Mouse (Mus musculus): Measurements from ENCODE around the gene Ksr1. TPM values are rescaled to one million over a fixed set of nuclear protein-coding genes. Genes with fewer than 3 reads are reported as not detected.

Ksr1 gene
- polyA plus RNA-seq, 1 experiment = 55.3 TPM

- no peak for DNase-seq (ENCODE audit: low read depth, low spot score)
- WGBS = 93% methylated on average over 8 of the region's 8 CpGs
These were observed 169.3 kb downstream of the Ksr1 start for GRCm38 (mm10) chr11:78976731-78977510.

GRCm38 (mm10) chr11:78973381-78974150, 172.6 kb downstream of the Ksr1 start:
- WGBS = 68% methylated on average over 17 of the region's 17 CpGs
- no peak for DNase-seq (ENCODE audit: low read depth, low spot score)

GRCm38 (mm10) chr11:78972811-78973351, 173.3 kb downstream of the Ksr1 start:
- no peak for DNase-seq (ENCODE audit: low read depth, low spot score)
- WGBS = 32% methylated on average over 8 of the region's 8 CpGs

GRCm38 (mm10) chr11:78972328-78972727, 173.9 kb downstream of the Ksr1 start:
- WGBS = 16% methylated on average over 6 of the region's 6 CpGs
- DNase-seq (ENCODE audit: low read depth, low spot score) = no peak

DNA sequence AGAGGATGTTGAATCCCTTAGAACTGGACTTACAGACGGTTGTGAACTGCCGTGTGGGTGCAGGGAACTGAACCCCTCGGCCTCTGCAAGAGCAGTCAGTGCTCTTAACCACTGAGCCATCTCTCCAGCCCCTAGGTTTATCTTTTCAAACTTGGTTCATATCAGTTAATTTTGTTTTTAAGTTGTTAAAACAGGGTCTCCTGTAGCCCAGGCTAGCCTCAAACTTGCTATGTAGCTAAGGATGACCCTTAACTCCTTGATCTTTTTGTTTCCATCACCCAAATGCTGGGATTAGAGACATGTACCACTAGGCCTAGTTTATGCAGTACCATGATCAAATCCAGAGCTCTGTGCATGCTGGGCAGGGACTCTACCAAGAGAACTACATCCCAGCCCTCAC, 174.5 kb downstream of the Ksr1 start:
- DNase-seq (ENCODE audit: low read depth, low spot score) = no peak
- WGBS = 87% methylated on average over 3 of the region's 3 CpGs

GRCm38 (mm10) chr11:78971096-78971495, 175.1 kb downstream of the Ksr1 start:
- 87% methylated on average over 8 of the region's 8 CpGs for WGBS
- DNase-seq (ENCODE audit: low read depth, low spot score) = no peak

DNA sequence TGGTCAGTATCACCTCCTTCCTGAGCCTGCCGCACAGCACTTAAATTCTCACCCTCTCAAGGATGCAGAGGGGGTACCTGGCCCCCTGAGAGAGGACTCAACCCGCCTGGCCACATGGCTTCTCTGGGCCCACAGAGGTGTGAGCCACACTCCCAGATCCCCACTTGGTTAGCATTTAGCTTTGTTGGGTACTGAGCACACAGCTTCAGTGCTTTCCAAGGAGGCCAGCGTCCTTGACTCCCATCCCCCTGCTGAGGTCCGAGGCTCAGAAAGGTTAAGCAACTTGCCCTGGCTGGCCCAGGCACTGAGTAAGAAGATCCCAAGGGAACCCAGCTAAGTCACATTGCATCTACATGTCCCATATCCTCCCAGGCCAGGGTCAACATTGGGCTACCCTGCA, 178.1 kb downstream of the Ksr1 start:
- WGBS = 87% methylated on average over 4 of the region's 4 CpGs
- DNase-seq (ENCODE audit: low read depth, low spot score) = no peak

DNA sequence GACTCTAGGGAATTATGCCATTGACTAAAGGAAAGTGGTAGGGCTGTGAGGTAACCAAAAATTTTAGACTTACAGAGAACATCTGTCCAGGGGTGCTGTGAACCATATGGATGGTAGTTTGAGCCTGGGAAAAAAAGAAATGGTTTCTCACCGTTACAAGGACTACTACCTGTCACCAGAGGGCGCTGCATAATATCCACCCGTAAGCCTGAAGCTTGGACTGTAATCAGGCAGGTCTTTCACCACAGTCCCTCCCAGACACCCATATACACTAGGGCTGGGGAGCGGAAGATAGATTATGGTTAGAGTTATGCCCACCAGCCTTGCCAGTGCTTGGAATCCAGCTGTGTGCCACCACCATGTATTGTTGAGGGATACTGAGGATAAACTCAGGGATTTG, 178.8 kb downstream of the Ksr1 start:
- WGBS = 16% methylated on average over 4 of the region's 4 CpGs
- no peak for DNase-seq (ENCODE audit: low read depth, low spot score)

Other genes with a start within 250 kb of the Ksr1 start
- gene Nos2, start 225.6 kb downstream of the Ksr1 start, polyA plus RNA-seq (2012; rRNA removed) = 67.4 and 76.0 TPM in 2 replicates
- 712 and 1,075 TPM in 2 replicates for gene Lgals9, start 161.5 kb downstream of the Ksr1 start, polyA plus RNA-seq (2012; rRNA removed)
- 41.8 and 58.0 TPM in 2 replicates for gene Wsb1, start 108.3 kb upstream of the Ksr1 start, polyA plus RNA-seq (2012; rRNA removed)
- gene Gm9964, start 150.5 kb upstream of the Ksr1 start, polyA plus RNA-seq (2012; rRNA removed) = not detected in 2 replicates
- 5.3 and 9.2 TPM in 2 replicates for gene Nf1, start 193.3 kb upstream of the Ksr1 start, polyA plus RNA-seq (2012; rRNA removed)